Mouse (Mus musculus) lung, postnatal 0 days (tissue): ENCODE data around the gene Yy1.

Experiments used
- CTCF ChIP-seq: IDR thresholded peaks from 2 replicates; pipeline ENCODE4 v1.5.1; 2016; ENCODE audit warnings: antibody characterized with exemption, mild to moderate bottlenecking
- EP300 ChIP-seq: IDR thresholded peaks from 2 replicates; pipeline ENCODE4 v1.6.1; 2016; ENCODE audit warnings: antibody characterized with exemption, mild to moderate bottlenecking, control low read depth

- TF ChIP-seq CTCF (no peak), EP300 (no peak)
Measured at GRCm38 (mm10) chr12:108750226-108750625, 42.5 kb upstream of the Yy1 start.
